Mouse (Mus musculus): ENCODE measurements around the gene Dnah8.
"Not testable (repeated sequence)": the region's sequence is repeated elsewhere in the genome, so short reads cannot be mapped to it uniquely, and the experiment has no call there.

The Dnah8 gene

DNA sequence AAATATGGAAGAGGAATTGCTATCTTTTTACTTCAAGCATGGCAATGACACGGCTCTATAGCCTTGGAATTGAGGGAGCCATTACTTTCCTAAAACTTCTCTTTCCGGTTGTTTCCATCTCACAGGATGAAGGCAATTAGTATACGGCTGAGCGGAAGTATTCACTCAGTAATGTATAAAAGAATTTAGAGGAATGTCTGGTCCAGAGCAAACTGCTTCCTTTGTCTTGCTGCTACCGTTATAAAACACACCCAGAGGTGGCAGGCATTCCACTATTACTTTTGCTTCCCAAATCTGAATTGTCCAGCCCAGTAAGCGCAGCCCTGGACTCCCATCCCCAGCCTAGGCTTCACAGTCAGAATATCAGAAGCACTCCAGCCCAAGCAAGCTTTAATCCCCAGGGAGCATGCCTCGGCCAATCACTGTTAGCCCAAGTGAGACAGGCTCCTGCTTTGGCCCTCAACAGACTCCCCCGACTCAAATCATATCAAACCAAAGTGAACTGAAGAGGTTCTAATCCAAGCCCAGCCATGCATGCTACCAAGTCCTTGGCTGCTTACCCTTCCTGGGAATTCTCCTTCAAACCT, 16.2 kb upstream of the Dnah8 start:
- intact Hi-C loops (cut with DNase I), result no loop called here

DNA sequence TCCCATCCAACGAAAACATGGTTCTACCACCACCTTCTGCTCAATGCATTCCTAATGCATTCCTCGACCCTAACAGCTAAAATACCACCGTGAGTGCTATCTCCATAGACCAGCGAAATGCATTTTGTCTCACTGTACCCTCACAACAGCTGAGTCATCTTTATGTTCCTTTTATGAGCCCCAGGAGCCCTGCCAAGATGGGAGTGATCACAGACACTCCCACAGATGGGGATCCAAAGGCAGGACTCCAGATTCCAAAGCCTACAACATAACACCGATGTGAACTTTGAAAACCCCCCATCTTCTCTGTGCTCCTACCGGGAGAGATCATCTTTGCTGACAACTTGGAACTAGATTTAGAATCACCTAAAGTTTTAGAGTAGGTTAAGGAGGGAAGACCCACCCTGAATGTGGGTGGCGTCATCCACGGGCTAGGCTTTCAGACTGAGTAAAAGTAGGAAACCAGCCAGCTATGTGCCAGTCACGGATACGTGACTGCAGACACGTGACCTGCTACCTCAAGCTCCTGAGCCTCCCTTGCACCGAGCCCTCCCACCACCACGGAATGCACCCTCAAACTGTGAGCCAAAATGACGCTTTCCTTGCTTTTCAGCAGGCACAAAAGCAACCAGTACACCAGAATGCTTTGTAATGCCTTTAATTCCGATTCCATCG, 14.7 kb upstream of the Dnah8 start:
- intact Hi-C loops (cut with DNase I), result no loop called here

DNA sequence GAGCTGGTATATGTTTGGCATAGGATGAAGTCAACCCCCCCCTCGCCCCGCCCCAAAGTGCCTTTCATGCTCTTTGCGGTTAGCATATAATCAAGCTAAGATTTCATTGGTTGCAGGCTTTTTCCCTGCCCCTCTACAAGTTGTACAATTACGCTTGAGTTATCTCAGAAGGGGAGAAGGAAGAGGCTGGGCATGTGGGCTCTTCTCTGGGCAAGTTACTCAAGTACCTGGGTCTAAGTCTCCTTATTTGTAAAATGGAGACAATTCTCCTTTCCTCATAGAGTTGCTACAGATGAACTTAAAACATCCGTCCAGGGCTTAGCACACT, 14.2 kb upstream of the Dnah8 start:
- intact Hi-C loops (cut with DNase I), result loop anchor here (5.0 kb wide), 1 partner anchor 33 kb away; the partner anchor contains the start of gene Btbd9

DNA sequence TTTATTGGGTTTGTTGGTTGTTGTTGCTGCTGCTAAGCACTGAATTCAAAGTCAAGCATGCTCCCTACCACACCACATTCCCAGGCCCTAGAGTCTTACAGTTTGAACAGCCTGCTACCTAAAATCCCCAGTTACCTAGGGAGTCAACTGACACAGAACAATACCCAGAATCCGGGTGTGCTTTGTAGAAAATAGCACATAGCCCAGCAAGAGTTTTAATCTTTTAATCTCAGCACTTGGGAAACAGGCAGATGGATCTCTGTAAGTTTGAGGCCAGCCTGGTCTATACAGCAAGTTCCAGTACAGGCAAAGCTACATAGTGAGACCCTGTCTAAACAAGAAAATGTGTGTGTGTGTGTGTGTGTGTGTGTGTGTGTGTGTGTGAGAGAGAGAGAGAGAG, 13.4 kb upstream of the Dnah8 start:
- intact Hi-C loops (cut with DNase I), result loop anchor here (5.0 kb wide), 1 partner anchor 33 kb away; the partner anchor contains the start of gene Btbd9

DNA sequence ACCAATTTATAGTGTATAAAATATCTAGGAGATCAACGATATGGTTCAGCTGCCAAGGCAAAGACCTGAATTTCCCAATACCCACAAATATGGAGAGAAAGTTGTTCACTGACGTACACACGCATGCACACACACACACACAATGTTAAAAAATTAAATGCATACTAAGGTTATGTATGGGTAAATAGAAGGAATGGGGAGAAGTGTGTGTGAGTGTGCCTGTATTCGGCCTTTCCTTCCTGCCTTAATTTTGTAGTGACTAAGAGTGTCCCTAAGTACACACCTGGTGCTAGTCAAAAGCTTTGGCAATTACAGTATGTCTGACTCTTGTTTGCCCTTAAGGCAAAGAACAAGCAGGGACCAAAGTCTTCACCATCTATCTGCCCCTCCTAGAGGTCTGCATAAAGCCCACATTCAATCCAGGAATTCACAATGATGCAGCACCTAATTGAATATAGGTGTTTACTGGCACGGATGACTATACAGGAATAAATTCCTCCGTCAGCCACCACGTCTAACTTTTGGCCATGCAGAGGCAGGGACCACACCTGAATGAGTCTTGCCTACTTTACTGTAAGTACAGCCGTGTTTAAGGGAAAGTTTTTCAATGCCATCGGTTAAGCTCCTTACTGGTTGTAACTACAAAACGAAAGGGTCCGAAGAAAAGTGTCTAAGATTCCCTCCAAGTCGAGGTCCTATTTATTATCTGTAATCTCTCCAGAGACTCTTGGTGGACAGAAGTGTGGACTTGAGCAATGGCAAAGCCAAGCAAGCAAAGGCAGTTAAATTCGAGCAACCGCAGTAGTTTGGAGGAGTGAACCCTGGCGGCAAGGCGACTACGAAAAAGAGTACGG, 12.7 kb upstream of the Dnah8 start:
- intact Hi-C loops (cut with DNase I), result loop anchor here (5.0 kb wide), 1 partner anchor 34 kb away; the partner anchor contains the start of gene Btbd9

DNA sequence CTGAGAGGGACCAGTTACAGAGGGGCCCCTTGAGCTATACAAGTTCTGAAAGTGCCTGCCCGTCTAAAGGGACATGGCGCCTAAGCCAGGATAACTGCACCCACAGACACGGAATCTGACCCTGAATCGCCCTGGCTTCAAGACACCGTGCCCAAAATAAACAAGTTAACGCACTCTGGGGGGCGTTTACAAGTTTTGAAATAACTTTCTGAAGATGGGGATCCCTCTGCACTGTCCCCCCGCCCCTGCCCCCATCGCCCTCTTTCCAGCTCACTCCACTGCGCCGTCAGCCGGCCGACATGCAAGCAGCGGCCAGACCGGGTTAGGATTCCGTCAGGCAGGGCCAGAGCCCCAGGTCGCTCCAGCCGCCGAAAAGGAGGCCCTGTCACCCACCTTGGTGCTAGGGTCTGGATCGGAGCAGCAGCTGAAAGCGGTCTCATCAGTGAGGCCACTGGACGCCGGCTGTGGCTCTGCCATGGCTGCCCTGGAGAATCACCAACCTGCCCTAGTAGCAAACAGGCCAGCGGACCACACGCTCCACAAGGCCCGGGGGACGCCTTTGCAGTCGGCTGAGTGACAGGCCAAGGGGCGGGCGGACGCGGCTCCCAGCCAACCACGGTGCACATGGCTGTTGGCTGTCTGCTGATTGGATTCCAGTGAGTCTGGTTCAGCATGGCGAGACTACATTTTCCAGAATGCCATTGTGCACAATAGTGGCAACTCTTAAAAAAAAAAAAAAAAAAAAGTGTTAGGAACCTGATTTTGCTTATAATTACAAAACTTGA, 11.9 kb upstream of the Dnah8 start:
- intact Hi-C loops (cut with DNase I), result loop anchor here (5.0 kb wide), 1 partner anchor 35 kb away; the partner anchor contains the start of gene Btbd9

DNA sequence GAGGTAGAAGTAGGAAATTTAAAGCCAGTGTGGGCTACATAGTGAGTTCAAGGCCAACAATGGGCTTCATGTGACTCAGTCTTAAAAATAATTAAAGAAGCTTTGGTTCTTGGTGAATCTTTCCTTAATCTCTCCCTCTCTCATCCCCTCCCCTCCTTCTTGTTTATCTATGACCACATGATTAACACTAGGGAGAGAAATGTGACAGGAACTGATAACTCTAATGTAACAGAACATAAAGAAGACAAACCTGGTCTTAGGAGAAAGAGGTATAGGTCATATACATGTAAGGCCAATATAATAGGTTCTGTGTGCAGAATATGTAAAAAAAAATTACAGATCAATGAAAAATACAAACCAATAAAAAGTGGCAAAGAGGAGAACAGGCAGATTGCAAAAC, 10.8 kb upstream of the Dnah8 start:
- intact Hi-C loops (cut with DNase I), result loop anchor here (5.0 kb wide), 1 partner anchor 36 kb away; the partner anchor contains the start of gene Btbd9

DNA sequence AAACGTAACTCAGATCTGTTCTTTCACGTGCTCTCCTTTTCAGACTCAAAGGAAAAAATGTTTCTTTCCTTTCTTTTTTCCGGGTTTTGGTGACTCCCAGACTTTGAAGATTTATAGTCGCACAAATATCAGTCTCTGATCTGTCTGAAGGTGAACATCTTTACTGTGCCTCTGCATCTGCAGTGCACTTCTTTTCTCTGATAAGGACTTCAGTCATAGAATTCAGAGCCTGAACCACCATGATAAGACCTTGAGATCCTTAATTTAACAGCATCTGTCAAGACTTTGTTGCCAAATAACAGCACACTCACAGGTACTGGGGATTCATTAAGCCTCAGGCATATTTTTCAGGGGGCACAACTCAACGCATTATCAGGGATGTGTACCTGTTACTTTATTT, 8.0 kb upstream of the Dnah8 start:
- intact Hi-C loops (cut with DNase I), result no loop called here

DNA sequence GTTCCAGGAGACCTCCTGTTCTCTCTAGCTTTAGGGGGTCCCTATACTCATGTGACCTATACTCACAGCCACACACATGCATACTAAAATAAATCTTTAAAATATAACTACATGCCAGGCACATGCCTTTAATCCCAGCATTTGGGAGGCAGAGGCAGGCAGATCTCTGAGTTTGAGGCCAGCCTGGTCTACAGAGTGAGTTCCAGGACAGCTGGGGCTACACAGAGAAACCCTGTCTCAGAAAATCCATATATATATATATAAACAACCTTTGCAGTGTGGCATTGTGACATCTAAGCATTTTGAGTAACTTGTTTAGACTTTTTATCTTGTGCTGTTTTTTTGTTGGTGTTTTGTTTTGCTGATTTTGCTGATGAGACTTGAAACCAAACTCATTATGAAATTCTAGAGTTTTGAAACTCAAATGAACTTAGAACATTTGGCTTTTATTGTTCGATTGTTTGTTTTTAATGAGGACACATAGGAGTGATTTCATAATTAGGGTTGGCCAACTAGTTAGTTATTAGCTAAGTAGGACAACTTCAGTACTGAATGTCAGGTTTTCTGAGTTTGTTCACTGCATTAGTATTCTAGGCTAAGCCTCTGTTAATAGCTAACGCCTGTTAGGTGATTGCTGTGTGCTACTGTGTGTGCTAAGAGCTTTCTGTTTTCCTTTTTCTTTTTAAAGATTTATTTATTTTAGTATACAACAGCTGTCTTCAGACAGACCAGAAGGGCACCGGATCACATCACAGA, 5.8 kb upstream of the Dnah8 start:
- intact Hi-C loops (cut with DNase I), result no loop called here

DNA sequence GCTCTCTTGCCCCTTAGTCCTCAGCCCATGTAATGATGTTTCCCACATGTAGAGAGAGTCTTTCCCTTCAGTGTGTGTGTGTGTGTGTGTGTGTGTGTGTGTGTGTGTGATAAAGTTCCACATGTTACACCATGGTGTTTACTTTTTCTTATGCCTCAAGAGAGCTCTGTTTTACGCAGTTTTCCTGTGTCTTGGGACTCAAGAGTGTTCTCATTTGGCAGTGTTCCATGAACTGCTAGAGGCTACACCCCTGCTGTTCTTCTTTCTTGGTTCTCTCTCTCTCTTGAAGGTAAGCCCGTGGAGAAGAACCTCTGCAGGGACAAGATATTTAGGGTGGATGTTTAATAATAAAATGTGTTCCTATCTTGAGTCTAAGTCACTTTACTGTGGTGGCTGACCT, 5.0 kb upstream of the Dnah8 start:
- intact Hi-C loops (cut with DNase I), result no loop called here

DNA sequence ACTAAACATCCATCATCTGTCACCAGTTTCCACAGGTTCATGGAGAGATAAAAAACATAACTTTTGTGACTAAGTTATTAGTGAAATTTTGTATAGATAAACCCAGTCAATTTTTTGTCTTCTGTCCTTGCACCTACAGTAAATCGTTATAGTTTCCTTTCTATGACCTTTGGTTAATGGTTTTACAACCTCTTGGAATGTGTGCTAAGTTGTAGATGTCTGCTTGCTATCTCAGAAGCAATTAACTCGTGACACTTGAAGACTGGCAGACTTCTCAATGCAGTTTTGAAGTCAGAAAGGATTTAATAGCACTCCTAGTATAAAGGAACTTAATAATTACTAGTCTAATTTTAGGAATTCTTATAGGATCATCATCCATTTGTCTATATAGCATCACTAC, 3.6 kb upstream of the Dnah8 start:
- intact Hi-C loops (cut with DNase I), result no loop called here

DNA sequence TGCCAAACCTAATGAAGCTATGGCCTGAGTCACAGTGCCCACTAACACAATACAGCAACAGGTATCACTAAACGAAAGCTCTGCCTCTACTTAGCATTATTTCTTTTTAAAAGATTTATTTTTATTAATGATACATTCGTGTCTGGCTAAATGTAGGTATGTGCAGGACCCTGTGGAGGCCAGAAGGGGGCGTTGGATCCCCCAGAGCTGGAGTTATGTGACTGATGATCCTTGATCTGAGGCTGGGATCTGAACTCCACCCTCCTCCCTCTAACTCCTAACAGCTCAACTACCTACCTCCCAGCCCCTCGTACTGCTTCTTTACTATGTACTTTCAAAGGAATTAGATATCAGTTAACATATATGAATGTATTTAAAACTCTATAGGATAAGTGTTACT, 2.7 kb upstream of the Dnah8 start:
- intact Hi-C loops (cut with DNase I), result no loop called here

DNA sequence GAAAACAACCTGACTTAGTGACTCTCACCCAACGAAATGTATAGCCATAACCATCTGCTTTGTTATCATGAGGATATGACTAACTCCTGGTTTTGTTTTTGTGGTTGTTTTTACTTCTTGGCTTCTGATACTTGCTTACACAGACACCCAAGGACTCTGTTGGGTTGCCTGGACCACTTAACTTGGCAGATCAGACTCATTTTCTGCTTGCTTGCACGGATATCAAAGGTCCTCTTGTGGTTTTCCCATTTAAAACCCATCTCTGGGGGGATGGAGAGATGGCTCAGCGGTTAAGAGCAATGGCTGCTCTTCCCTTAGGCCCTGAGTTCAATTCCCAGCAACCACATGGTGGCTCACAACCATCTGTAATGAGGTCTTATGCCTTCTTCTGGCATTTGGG, 954 bp upstream of the Dnah8 start:
- intact Hi-C loops (cut with DNase I), result no loop called here

DNA sequence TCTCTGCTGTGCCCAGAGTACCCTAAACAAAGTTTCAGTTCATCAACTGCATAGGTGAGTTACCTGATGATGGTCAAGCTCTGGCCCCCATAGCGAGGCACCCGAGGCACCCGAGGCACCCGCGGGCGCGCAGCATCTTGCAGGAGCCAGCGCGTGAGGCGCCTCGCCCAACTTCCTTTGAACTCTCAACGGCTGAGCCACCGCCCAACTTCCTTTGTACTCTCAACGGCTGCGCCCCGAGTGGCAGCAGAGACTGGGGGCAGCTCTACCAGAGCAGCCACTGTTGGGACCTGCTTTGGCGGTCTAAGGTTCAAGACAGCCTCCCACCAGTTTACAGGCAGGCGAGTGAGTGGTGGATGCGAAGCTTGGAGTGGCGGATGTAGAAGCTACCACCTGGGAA, 2.6 kb downstream of the Dnah8 start, which contains the start of gene Glo1:
Gene Glo1, minus strand, starts transcription at position 153 of the 400 bp plus-strand sequence.
- intact Hi-C loops (cut with DNase I), result not testable (repeated sequence)

DNA sequence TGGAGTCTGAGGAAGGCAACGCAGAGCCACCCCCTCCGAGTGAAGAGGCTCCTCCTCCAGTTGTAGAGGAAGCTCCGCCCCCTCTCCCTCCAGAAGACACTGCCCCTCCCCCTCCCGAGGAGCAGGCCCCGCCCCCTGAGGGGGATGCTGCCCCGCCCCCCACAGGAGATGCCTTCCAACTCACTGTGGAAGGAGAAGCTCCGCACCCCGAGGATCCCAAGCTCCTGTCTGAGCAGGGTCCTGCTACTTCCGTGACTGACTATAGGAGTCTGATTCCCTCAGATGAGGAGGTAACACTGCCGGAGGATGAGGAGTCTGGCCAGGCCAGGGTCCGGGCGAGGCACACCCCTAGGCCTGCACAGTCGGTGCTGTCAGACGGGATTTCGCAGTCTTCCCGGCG, 11.2 kb downstream of the Dnah8 start:
- intact Hi-C loops (cut with DNase I), result no loop called here

DNA sequence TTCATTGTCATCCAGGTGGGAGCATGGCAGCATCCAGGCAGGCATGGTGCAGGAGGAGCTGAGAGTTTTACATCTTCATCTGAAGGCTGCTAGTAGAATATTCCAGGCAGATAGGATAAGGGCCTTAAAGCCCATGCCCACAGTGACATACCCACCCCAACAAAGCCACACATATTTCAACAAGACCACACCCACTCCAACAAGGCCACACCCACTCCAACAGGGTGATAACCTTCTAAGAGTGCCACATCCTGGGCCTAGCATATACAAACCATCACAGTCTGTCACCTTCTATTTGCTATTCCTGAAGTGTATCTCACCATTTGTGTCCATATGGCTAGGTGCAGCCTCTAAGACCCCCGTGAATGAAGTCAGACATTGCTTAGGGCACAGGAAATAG, 13.6 kb downstream of the Dnah8 start:
- intact Hi-C loops (cut with DNase I), result no loop called here

DNA sequence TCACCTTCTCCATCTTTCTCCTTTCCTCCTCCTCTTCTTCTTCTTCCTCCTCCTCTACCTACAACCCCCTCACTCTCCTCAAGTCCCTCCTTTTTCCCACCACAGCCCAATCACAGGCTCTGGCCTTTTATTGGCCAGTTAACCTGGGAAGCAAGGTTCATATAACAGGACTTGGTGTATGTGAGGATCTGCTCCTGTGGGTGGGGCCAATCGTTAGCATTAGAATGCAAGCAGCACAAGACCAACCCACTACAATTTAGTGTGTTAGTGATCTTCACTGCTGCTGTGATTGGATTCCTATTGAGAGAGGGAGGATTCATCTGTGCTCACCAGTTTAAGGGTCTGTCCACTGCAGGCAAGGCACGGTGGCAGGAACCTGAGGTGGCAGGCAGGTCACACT, 14.8 kb downstream of the Dnah8 start:
- intact Hi-C loops (cut with DNase I), result no loop called here

DNA sequence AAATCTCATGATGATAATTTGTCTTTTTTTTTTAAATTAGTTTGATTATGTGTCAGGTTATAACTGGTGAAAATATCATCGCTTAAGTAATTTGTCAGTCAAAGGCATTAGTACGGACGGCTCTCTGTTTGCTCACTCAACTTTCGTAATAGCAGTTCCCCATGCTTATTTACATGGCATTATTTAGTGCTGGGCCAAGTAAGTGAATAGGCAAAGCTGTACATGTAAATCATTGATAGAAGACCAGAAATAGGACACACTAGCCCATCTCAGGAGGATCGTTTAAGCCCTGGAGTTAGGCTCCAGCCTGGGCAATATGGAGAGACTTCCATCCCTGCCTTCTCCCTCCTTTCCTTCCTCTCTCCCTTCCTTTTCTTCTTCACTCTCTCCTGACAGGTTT, 16.7 kb downstream of the Dnah8 start:
- intact Hi-C loops (cut with DNase I), result no loop called here

DNA sequence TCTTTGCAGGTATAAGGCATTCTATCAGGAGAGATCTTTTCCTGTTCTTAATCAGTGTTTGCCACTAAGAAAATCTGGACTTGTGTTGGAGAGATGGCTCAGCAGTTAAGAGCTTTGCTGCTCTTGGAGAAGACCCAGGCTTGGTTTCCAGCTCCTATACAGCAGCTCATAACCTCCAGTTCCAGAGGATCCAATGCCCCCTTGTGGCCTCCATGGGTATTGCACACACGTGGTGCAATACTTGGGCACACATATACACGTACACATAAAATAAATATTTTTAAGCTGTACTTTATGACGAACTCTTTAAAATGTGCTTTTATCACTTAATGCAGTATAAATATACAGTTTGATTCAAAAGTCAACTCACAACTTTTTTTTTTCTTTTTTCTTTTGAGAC, 24.6 kb downstream of the Dnah8 start:
- intact Hi-C loops (cut with DNase I), result no loop called here

DNA sequence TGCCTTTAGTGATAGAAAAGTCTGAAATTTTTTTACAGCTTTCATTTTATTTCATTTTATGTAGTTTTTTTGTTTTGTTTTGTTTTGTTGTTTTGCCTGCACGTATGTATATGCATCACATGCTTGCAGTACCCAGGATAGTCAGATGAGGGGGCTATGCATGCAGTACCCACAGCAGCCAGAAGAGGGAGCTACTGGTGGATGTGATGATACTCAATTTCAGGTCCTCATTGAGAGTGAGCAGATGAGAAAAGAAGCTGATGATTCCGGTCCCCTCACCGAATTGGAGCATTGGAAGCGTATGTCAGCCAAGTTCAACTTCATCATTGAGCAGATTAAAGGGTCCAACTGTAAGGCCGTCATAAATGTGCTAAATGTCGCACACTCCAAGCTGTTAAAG, 28.9 kb downstream of the Dnah8 start:
- intact Hi-C loops (cut with DNase I), result no loop called here
